Mouse (Mus musculus): ENCODE measurements around the gene Mpz. TPM values are rescaled to one million over a fixed set of nuclear protein-coding genes. Genes with fewer than 3 reads are reported as not detected.

The Mpz gene
- polyA plus RNA-seq, 1 experiment from 2014 or later: 0.57 TPM

DNA sequence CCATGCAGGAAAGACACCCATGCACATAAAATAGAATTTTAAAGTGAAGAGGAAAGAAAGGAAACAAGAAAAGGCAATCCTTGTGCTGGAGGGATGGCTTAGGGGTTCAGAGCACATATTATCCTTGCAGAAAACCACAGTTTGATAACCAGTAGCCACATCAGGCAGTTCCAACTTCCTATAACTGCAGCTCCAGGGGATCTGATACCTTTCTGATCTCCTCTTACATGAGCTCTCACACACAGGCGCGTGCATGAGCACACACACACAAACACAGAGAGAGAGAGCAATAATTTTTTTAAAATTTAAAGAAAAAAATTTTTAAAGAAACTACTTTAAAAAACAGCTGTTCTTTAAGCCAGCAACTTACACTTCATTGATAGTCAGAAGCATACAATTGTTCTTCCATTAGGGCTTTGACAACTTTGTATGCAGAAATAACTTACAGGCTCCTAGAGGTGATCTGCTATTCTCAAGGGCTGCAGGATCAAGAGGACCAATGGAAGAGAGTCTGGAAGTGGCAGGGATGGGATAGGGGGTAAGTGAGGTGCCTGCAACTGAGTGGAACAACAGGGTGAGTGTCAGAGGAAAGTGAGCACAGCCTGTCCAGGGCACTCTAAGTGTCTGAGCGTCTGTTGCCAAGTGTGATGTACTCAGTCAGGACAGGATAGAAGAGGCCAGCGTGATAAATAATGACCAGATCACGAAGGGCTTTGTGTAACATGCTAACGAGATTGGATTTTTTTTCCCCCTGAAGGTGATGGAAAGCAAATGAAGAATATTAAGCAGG lies 55.4 kb downstream of the Mpz start:
- Histone ChIP-seq H3K27ac (ENCODE audit: low read length) (no peak overlapping the region), H3K36me3 (ENCODE audit: insufficient read depth, low read length) (no peaks in the 10 kb centered on the region), H3K4me1 (ENCODE audit: insufficient read depth, low read length) (no peaks in the 10 kb centered on the region), H3K4me2 (replicated peaks; ENCODE audit: low read depth, low read length) (no peak overlapping the region), H3K4me3 (ENCODE audit: low read length) (no peak overlapping the region), H3K27me3 (ENCODE audit: insufficient read depth, low read length) (no peaks in the 10 kb centered on the region), H3K9me3 (ENCODE audit: low read length) (no peaks in the 10 kb centered on the region), H3K9ac (replicated peaks; ENCODE audit: low read length) (no peak overlapping the region)
- 72% methylated on average over 6 of the region's 6 CpGs for WGBS
- ATAC-seq (ENCODE audit: low FRiP score, low TSS enrichment): no peak

DNA sequence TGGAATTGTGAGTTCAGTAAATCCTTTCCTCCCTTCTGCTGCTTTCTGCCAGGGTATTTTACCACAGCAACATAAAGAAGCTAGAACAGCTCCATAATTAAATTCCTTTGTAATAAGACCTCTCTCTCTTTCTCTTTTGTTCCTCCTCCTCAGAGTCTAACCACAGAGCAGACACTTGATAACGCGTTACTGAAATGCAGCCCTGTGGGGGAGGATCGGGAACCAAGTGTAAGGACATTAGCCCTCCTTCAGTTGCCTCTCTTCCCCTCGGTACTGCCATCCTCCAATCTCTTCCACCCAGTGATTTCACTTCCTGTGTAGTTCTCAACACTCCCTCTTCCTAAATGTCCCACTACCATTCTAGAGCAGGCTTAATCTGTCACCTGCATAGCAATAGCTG lies 58.9 kb downstream of the Mpz start:
- peak; percentile 54; the same call in 1 of the 2 replicates for ATAC-seq (ENCODE audit: low FRiP score, low TSS enrichment)
- 8% methylated on average over 4 of the region's 4 CpGs for WGBS
- no peaks in the 10 kb centered on the region for H3K36me3 ChIP-seq (ENCODE audit: insufficient read depth, low read length)
- no peak overlapping the region; the same call in 1 of the 2 replicates for H3K4me2 ChIP-seq (replicated peaks; ENCODE audit: low read depth, low read length)
- no peak overlapping the region for H3K4me3 ChIP-seq (ENCODE audit: low read length)
- H3K4me1 ChIP-seq (ENCODE audit: insufficient read depth, low read length): no peaks in the 10 kb centered on the region
- H3K27me3 ChIP-seq (ENCODE audit: insufficient read depth, low read length): no peaks in the 10 kb centered on the region
- H3K9ac ChIP-seq (replicated peaks; ENCODE audit: low read length): no peak overlapping the region
- no peak overlapping the region for H3K27ac ChIP-seq (ENCODE audit: low read length)
- H3K9me3 ChIP-seq (ENCODE audit: low read length): no peaks in the 10 kb centered on the region

Other genes with a start within 250 kb of the Mpz start
- 0.18 and 0.24 TPM in 2 replicates for gene Fcrlb, start 237.8 kb upstream of the Mpz start, polyA plus RNA-seq (2015; fragmentation: Nextera tagmentation; extraction: Ambion mirVana)
- gene Fcrla, start 223.1 kb upstream of the Mpz start, polyA plus RNA-seq (2015; fragmentation: Nextera tagmentation; extraction: Ambion mirVana): not detected in 2 replicates
- 2.6 and 3.9 TPM in 2 replicates for gene Fcgr2b, start 174.2 kb upstream of the Mpz start, polyA plus RNA-seq (2015; fragmentation: Nextera tagmentation; extraction: Ambion mirVana)
- gene Fcgr4, start 131.8 kb upstream of the Mpz start, polyA plus RNA-seq (2015; fragmentation: Nextera tagmentation; extraction: Ambion mirVana): 0.87 and 1.3 TPM in 2 replicates
- 8.8 and 9.0 TPM in 2 replicates for gene Fcgr3, start 85.8 kb upstream of the Mpz start, polyA plus RNA-seq (2015; fragmentation: Nextera tagmentation; extraction: Ambion mirVana)
- 2.9 and 3.0 TPM in 2 replicates for gene Cfap126, start 36.8 kb upstream of the Mpz start, polyA plus RNA-seq (2015; fragmentation: Nextera tagmentation; extraction: Ambion mirVana)
- 340 TPM in 2 replicates for gene Sdhc, start 108 bp upstream of the Mpz start, polyA plus RNA-seq (2015; fragmentation: Nextera tagmentation; extraction: Ambion mirVana)
- gene Pcp4l1, start 45.6 kb downstream of the Mpz start, polyA plus RNA-seq (2015; fragmentation: Nextera tagmentation; extraction: Ambion mirVana): 3.7 and 5.1 TPM in 2 replicates
- gene Nr1i3, start 63.3 kb downstream of the Mpz start, polyA plus RNA-seq (2015; fragmentation: Nextera tagmentation; extraction: Ambion mirVana): 0.67 and 0.89 TPM in 2 replicates
- gene Tomm40l, start 71.8 kb downstream of the Mpz start, polyA plus RNA-seq (2015; fragmentation: Nextera tagmentation; extraction: Ambion mirVana): 40.6 and 44.1 TPM in 2 replicates
- gene Apoa2, start 74.3 kb downstream of the Mpz start, polyA plus RNA-seq (2015; fragmentation: Nextera tagmentation; extraction: Ambion mirVana): 22.4 and 32.2 TPM in 2 replicates
- gene Fcer1g, start 83.7 kb downstream of the Mpz start, polyA plus RNA-seq (2015; fragmentation: Nextera tagmentation; extraction: Ambion mirVana): 35.0 and 37.2 TPM in 2 replicates
- 13.4 and 15.2 TPM in 2 replicates for gene Adamts4, start 99.7 kb downstream of the Mpz start, polyA plus RNA-seq (2015; fragmentation: Nextera tagmentation; extraction: Ambion mirVana)
- gene Ndufs2, start 100.7 kb downstream of the Mpz start, polyA plus RNA-seq (2015; fragmentation: Nextera tagmentation; extraction: Ambion mirVana): 311 and 368 TPM in 2 replicates
- 92.2 and 99.1 TPM in 2 replicates for gene B4galt3, start 119.6 kb downstream of the Mpz start, polyA plus RNA-seq (2015; fragmentation: Nextera tagmentation; extraction: Ambion mirVana)
- gene Ppox, start 130.5 kb downstream of the Mpz start, polyA plus RNA-seq (2015; fragmentation: Nextera tagmentation; extraction: Ambion mirVana): 69.2 and 77.2 TPM in 2 replicates
- 101 and 103 TPM in 2 replicates for gene Usp21, start 137.3 kb downstream of the Mpz start, polyA plus RNA-seq (2015; fragmentation: Nextera tagmentation; extraction: Ambion mirVana)
- 102 and 111 TPM in 2 replicates for gene Ufc1, start 144.3 kb downstream of the Mpz start, polyA plus RNA-seq (2015; fragmentation: Nextera tagmentation; extraction: Ambion mirVana)
- gene Dedd, start 178.4 kb downstream of the Mpz start, polyA plus RNA-seq (2015; fragmentation: Nextera tagmentation; extraction: Ambion mirVana): 57.0 and 59.5 TPM in 2 replicates
- gene Nit1, start 194.9 kb downstream of the Mpz start, polyA plus RNA-seq (2015; fragmentation: Nextera tagmentation; extraction: Ambion mirVana): 60.6 and 63.3 TPM in 2 replicates
- gene Pfdn2, start 195.0 kb downstream of the Mpz start, polyA plus RNA-seq (2015; fragmentation: Nextera tagmentation; extraction: Ambion mirVana): 99.2 and 103 TPM in 2 replicates
- gene Klhdc9, start 210.1 kb downstream of the Mpz start, polyA plus RNA-seq (2015; fragmentation: Nextera tagmentation; extraction: Ambion mirVana): 4.2 and 4.3 TPM in 2 replicates
- 4.7 and 4.8 TPM in 2 replicates for gene Nectin4, start 219.4 kb downstream of the Mpz start, polyA plus RNA-seq (2015; fragmentation: Nextera tagmentation; extraction: Ambion mirVana)
- 1.1 and 1.6 TPM in 2 replicates for gene Arhgap30, start 238.2 kb downstream of the Mpz start, polyA plus RNA-seq (2015; fragmentation: Nextera tagmentation; extraction: Ambion mirVana)

Measured in kidney, embryonic 16.5 days (tissue).